Mouse (Mus musculus) liver, embryonic 13.5 days (tissue): ENCODE results near the gene Prpf4. TPM values are rescaled to one million over a fixed set of nuclear protein-coding genes. Genes with fewer than 3 reads are reported as not detected.

Experiments
- ATAC-seq: fragments of 200-750 bp; cut with Nextera tagmentation; 2 replicates; pipeline ENCODE4 v1.8.0; 2017; ENCODE audit warnings: low read depth, mild to moderate bottlenecking, moderate number of reproducible peaks, moderate library complexity
- DNase-seq: peaks from one replicate; pipeline ENCODE4 v3.0.0; 2022
- H3K27ac ChIP-seq: fragments of 300-500 bp; sonication (generic); 2 replicates; pipeline ENCODE4 v1.5.1; 2015; ENCODE audit warnings: moderate library complexity, mild to moderate bottlenecking, inconsistent platforms
- H3K27me3 ChIP-seq: fragments of 300-500 bp; sonication (generic); 2 replicates; pipeline ENCODE4 v1.6.1; 2015; ENCODE audit warnings: mild to moderate bottlenecking, inconsistent platforms
- H3K36me3 ChIP-seq: fragments of 300-500 bp; sonication (generic); 2 replicates; pipeline ENCODE4 v1.6.1; 2015; ENCODE audit warnings: mild to moderate bottlenecking, inconsistent platforms
- H3K4me1 ChIP-seq: fragments of 300-500 bp; sonication (generic); replicated peaks from 2 replicates; pipeline ENCODE4 v1.6.1; 2015; ENCODE audit warnings: inconsistent platforms
- H3K4me2 ChIP-seq: fragments of 300-500 bp; sonication (generic); 2 replicates; pipeline ENCODE4 v1.6.1; 2015; ENCODE audit warnings: inconsistent platforms, mild to moderate bottlenecking, moderate library complexity
- H3K4me3 ChIP-seq: fragments of 300-500 bp; sonication (generic); replicated peaks from 2 replicates; pipeline ENCODE4 v1.5.1; 2015; ENCODE audit warnings: mild to moderate bottlenecking, inconsistent platforms
- H3K9ac ChIP-seq: fragments of 300-500 bp; sonication (generic); 2 replicates; pipeline ENCODE4 v1.6.1; 2015; ENCODE audit warnings: mild to moderate bottlenecking, inconsistent platforms
- H3K9me3 ChIP-seq: fragments of 300-500 bp; sonication (generic); replicated peaks from 2 replicates; pipeline ENCODE4 v1.6.1; 2016; ENCODE audit warnings: inconsistent platforms
- WGBS: fragments of 180-500 bp; shearing (Covaris S2); methylation state at CpG from one replicate; pipeline ENCODE4 v1.1.7; 2015; ENCODE audit not compliant: insufficient replicate concordance; 5-methylcytosine and 5-hydroxymethylcytosine counted together
- polyA plus RNA-seq: library from polyadenylated mRNA; unstranded; fragments of >200 nt; fragmentation: Nextera tagmentation; extraction: Ambion mirVana; gene quantifications from 2 replicates; pipeline ENCODE4 v1.2.1, GENCODE M21; 2015

The Prpf4 gene
- polyA plus RNA-seq, 1 experiment from 2014 or later: 13.1 TPM

- peak overlapping the region; percentile 42 for H3K4me2 ChIP-seq
- peak overlapping the region; percentile 89 for H3K27ac ChIP-seq
- ATAC-seq (peak; percentile 80), DNase-seq (no peak)
- 5% methylated on average over 3 of the region's 3 CpGs for WGBS
- no peak overlapping the region for H3K4me3 ChIP-seq
- H3K4me1 ChIP-seq: peaks cover 88% of the 10 kb centered on the region
- no peaks in the 10 kb centered on the region for H3K27me3 ChIP-seq
- no peaks in the 10 kb centered on the region for H3K9me3 ChIP-seq
- H3K9ac ChIP-seq: peak overlapping the region; percentile 38; the same call in 1 of the 2 replicates
- H3K36me3 ChIP-seq: no peaks in the 10 kb centered on the region
Observed at GRCm38 (mm10) chr4:62369091-62369490, 39.5 kb upstream of the Prpf4 start.

DNA sequence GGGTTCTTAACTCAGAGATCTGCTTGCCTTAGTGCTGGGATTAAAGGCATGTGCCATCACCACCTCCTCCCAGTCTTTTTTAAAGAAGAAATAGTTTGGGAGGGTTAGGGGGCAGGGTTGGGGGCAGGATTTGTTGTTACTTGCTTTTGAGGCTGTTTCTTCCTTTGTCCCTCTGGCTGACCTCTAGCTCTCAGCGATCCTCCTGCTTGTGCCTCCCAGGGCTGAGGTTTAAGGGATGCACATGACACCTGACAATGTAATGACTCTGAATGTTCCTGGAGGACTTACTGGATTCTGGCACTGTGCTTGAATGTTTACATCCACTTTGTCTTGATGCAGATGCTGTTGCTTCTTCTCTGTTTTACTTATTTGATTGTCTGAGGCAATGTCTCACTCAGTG, 36.2 kb upstream of the Prpf4 start:
- H3K27me3 ChIP-seq: no peaks in the 10 kb centered on the region
- no peaks in the 10 kb centered on the region for H3K36me3 ChIP-seq
- peaks cover 83% of the 10 kb centered on the region for H3K4me1 ChIP-seq
- no peak overlapping the region for H3K4me3 ChIP-seq
- 67% methylated on average over 1 of the region's 1 CpGs for WGBS
- ATAC-seq (no peak), DNase-seq (no peak)
- 0 out of 2 replicates have a peak overlapping the region, but pooled peaks have one; percentile 22 for H3K9ac ChIP-seq
- H3K27ac ChIP-seq: peak overlapping the region; percentile 56
- H3K4me2 ChIP-seq: peak overlapping the region; percentile 4; the same call in 1 of the 2 replicates
- no peaks in the 10 kb centered on the region for H3K9me3 ChIP-seq

DNA sequence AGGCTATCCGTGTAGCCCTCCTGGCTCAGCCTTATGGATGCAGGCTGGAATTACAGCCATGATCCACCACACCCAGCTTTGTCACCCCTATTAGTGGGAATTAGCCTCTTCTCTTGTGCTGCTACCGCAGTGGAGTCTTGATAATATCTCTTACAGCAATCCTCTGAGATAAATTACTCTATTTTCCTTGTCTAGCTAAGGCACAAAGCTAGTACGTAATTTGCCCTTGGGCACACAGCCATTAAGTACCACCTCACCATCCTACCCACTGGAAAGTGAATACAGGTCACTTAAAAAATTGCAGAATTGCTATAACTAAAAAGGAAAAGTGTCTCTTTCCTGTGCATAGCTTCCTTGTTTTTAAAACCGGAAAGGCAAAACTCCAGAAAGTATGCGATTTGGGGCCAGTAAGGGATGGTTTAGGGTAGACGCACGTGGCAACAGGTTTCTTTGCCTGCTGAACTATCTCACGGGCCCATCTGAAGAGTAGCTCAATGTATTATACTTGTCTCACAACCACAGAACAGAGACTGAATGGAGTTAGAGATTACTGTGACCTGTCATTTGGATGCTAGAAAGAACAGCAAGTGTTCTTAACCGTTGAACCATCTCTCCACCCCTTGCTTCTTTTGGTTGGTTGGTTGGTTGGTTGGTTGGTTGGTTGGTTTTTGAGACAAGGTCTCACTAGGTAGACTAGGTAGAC, 35.6 kb upstream of the Prpf4 start:
- Histone ChIP-seq H3K4me3 (no peak overlapping the region), H3K4me2 (peak overlapping the region; percentile 4; the same call in 1 of the 2 replicates), H3K27me3 (no peaks in the 10 kb centered on the region), H3K9me3 (no peaks in the 10 kb centered on the region), H3K4me1 (peaks cover 79% of the 10 kb centered on the region), H3K9ac (0 out of 2 replicates have a peak overlapping the region, but pooled peaks have one; percentile 22), H3K36me3 (no peaks in the 10 kb centered on the region), H3K27ac (peak overlapping the region; percentile 56)
- 37% methylated on average over 9 of the region's 9 CpGs for WGBS
- ATAC-seq (peak; percentile 50), DNase-seq (peak; percentile 24)

DNA sequence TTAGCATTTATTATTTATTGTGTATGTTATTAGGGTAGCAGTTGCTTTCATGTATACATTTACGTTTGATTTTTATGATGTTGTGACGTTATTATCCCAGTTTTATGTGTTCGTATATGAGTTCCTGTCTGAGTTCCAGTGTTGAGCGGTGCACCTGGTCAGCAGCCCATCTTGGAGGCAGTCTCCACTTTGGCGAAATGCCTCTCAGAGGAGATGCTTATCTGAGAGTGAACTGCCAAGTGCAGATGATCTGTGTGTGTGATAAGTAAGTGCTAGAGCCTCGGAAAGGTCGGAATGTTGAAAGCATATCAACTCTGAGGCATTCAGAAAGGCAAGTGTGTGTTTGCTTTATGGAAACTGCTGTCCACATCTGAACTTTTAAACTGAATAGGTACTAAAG, 34.9 kb upstream of the Prpf4 start:
- ATAC-seq (no peak), DNase-seq (no peak)
- H3K9ac ChIP-seq: no peak overlapping the region
- peaks cover 79% of the 10 kb centered on the region for H3K4me1 ChIP-seq
- H3K27me3 ChIP-seq: no peaks in the 10 kb centered on the region
- H3K9me3 ChIP-seq: no peaks in the 10 kb centered on the region
- H3K4me3 ChIP-seq: no peak overlapping the region
- WGBS: 67% methylated on average over 7 of the region's 7 CpGs
- no peaks in the 10 kb centered on the region for H3K36me3 ChIP-seq
- H3K27ac ChIP-seq: peak overlapping the region; percentile 34; the same call in 1 of the 2 replicates
- no peak overlapping the region for H3K4me2 ChIP-seq

GRCm38 (mm10) chr4:62374342-62374741, 34.3 kb upstream of the Prpf4 start:
- Histone ChIP-seq H3K27ac (peak overlapping the region; percentile 15; the same call in 1 of the 2 replicates), H3K9ac (no peak overlapping the region), H3K9me3 (no peaks in the 10 kb centered on the region), H3K4me1 (peaks cover 79% of the 10 kb centered on the region), H3K36me3 (no peaks in the 10 kb centered on the region), H3K27me3 (no peaks in the 10 kb centered on the region), H3K4me3 (no peak overlapping the region), H3K4me2 (0 out of 2 replicates have a peak overlapping the region, but pooled peaks have one; percentile 3)
- no peak for DNase-seq
- peak; percentile 66 for ATAC-seq
- 40% methylated on average over 4 of the region's 4 CpGs for WGBS

DNA sequence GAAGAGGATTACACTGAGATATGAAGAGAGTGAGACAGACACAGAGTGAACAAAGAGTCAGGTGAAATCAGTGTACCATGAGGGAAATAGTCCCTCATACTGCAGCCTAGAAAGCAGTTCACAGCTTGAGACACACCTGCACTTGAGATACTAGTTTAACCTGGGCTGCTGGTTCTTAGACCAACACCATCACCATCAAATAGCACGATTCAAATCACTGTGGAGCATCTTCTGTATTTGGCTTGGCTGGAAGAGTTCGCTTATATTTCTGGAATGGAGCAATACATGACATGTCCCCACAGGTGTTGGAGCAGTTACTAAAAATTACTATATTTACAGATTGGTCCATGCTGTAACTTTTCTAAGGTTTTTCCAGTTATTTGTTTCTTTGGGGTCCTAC, 32.5 kb upstream of the Prpf4 start:
- Histone ChIP-seq H3K4me1 (peaks cover 74% of the 10 kb centered on the region), H3K27ac (no peak overlapping the region), H3K4me2 (no peak overlapping the region), H3K4me3 (no peak overlapping the region), H3K27me3 (no peaks in the 10 kb centered on the region), H3K9ac (no peak overlapping the region), H3K36me3 (no peaks in the 10 kb centered on the region), H3K9me3 (no peaks in the 10 kb centered on the region)
- DNase-seq (no peak), ATAC-seq (no peak)
- WGBS: 69% methylated on average over 2 of the region's 2 CpGs

GRCm38 (mm10) chr4:62379724-62380381, 28.7 kb upstream of the Prpf4 start:
- Histone ChIP-seq H3K36me3 (peaks cover 4% of the 10 kb centered on the region; the same call in 1 of the 2 replicates), H3K9me3 (no peaks in the 10 kb centered on the region), H3K27ac (no peak overlapping the region), H3K4me3 (no peak overlapping the region), H3K4me2 (no peak overlapping the region), H3K9ac (no peak overlapping the region), H3K27me3 (no peaks in the 10 kb centered on the region), H3K4me1 (peaks cover 61% of the 10 kb centered on the region)
- DNase-seq: no peak
- ATAC-seq: no peak
- WGBS: 70% methylated on average over 9 of the region's 9 CpGs

DNA sequence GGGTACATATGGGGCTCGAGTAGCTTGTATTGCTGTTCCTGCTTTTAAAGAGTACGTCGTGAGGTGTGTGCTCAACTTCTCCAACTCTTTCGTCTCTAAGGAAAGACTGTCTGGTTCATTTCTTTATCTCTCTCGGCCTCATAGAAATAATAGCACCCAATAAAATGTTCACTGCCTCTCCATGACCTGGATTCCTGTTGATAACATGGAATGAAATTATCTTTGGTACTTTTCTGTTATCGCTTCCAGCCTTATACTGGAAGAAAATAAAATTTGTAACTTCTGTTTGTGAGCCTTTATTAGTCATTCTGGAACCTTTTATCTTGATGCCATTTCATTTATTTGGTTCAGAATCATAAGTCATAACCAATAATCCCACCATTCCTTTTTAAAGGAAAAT, 25.4 kb upstream of the Prpf4 start:
- ATAC-seq (no peak), DNase-seq (no peak)
- Histone ChIP-seq H3K36me3 (peaks cover 26% of the 10 kb centered on the region), H3K4me3 (no peak overlapping the region), H3K4me1 (peaks cover 48% of the 10 kb centered on the region), H3K27me3 (no peaks in the 10 kb centered on the region), H3K27ac (no peak overlapping the region), H3K9ac (no peak overlapping the region), H3K9me3 (no peaks in the 10 kb centered on the region), H3K4me2 (no peak overlapping the region)
- 63% methylated on average over 6 of the region's 6 CpGs for WGBS

- ATAC-seq: peak; percentile 35
Observed at GRCm38 (mm10) chr4:62383752-62384151, 24.8 kb upstream of the Prpf4 start.

GRCm38 (mm10) chr4:62384159-62384558, 24.4 kb upstream of the Prpf4 start:
- H3K27ac ChIP-seq: no peak overlapping the region; the same call in 1 of the 2 replicates
- H3K27me3 ChIP-seq: no peaks in the 10 kb centered on the region
- DNase-seq (no peak), ATAC-seq (peak; percentile 66)
- no peaks in the 10 kb centered on the region for H3K9me3 ChIP-seq
- H3K9ac ChIP-seq: no peak overlapping the region
- peaks cover 39% of the 10 kb centered on the region for H3K4me1 ChIP-seq
- 72% methylated on average over 1 of the region's 1 CpGs for WGBS
- peaks cover 35% of the 10 kb centered on the region for H3K36me3 ChIP-seq
- H3K4me2 ChIP-seq: 0 out of 2 replicates have a peak overlapping the region, but pooled peaks have one; percentile 12
- H3K4me3 ChIP-seq: no peak overlapping the region

More at GRCm38 (mm10) chr4:62383752-62384151, 24.8 kb upstream of the Prpf4 start:
- no peak for DNase-seq
- no peaks in the 10 kb centered on the region for H3K9me3 ChIP-seq
- H3K36me3 ChIP-seq: peaks cover 31% of the 10 kb centered on the region
- peaks cover 43% of the 10 kb centered on the region for H3K4me1 ChIP-seq
- H3K27me3 ChIP-seq: no peaks in the 10 kb centered on the region
- no peak overlapping the region for H3K4me3 ChIP-seq
- H3K9ac ChIP-seq: no peak overlapping the region
- H3K27ac ChIP-seq: peak overlapping the region; percentile 31; the same call in 1 of the 2 replicates
- 77% methylated on average over 7 of the region's 7 CpGs for WGBS
- 0 out of 2 replicates have a peak overlapping the region, but pooled peaks have one; percentile 12 for H3K4me2 ChIP-seq

DNA sequence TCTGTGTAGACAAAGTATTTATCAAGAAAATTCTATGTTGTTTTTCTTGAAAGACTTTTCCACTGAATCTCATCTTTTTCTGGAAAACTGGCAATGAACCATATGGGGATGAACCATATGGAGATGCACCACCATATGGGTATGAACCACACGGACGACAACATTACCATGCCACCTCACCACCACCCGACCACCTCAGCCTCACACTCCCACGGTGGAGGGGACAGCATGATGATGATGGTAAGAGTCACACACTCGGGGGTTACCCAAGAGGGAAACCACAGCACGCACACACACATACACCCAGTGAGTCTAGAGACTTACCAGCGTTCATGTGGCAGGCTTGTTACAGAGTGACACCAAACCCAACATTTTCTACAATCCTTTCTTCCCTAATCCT, 23.2 kb upstream of the Prpf4 start:
- Histone ChIP-seq H3K9ac (no peak overlapping the region), H3K9me3 (no peaks in the 10 kb centered on the region), H3K36me3 (peaks cover 37% of the 10 kb centered on the region), H3K27ac (no peak overlapping the region), H3K4me3 (no peak overlapping the region), H3K27me3 (no peaks in the 10 kb centered on the region), H3K4me1 (peaks cover 43% of the 10 kb centered on the region), H3K4me2 (no peak overlapping the region)
- DNase-seq (no peak), ATAC-seq (no peak)
- 75% methylated on average over 7 of the region's 7 CpGs for WGBS
